Mouse (Mus musculus) telencephalon, adult 2 months (tissue): Measurements from ENCODE around the gene Hes6.

Experiments
- DNase-seq: peaks from one replicate; pipeline ENCODE4 v3.0.0-alpha.2; 2011; ENCODE audit warnings: low read depth, low spot score

The Hes6 gene

DNA sequence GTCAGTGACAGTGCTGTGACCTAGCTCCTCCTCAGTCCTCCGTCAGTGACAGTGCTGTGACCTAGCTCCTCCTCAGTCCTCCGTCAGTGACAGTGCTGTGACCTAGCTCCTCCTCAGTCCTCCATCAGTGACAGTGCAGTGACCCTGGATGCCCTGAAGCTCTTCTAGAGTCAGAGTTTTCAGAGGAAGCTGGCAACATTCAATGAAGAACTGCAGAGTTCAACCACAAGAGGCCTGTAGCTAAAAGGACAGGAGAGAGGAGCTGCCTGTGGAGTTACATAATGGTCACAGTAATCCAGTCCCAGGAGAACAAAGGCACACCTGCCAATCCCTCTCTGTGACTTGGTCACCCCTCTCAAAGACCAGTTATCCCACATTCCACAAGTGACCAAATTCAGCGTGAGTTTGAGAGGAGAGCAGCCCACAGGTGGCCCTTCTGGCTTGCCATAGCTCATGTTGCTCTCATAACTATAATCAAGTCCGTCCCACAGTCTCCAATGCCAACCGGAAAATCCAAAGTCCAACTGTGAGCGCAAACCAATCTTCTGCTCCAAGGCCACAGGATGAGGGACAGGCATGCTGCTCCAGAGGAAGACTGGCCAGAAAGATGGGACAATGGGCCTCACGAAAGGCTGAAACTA, 28.6 kb upstream of the Hes6 start:
- DNase-seq: no peak

- no peak for DNase-seq
Observed at GRCm38 (mm10) chr1:91441855-91442254, 28.0 kb upstream of the Hes6 start.

- no peak for DNase-seq
Observed at GRCm38 (mm10) chr1:91439776-91440175, 25.9 kb upstream of the Hes6 start.

- no peak for DNase-seq
Observed at GRCm38 (mm10) chr1:91437573-91437972, 23.7 kb upstream of the Hes6 start.

GRCm38 (mm10) chr1:91437083-91437400, 23.2 kb upstream of the Hes6 start:
- no peak for DNase-seq

DNA sequence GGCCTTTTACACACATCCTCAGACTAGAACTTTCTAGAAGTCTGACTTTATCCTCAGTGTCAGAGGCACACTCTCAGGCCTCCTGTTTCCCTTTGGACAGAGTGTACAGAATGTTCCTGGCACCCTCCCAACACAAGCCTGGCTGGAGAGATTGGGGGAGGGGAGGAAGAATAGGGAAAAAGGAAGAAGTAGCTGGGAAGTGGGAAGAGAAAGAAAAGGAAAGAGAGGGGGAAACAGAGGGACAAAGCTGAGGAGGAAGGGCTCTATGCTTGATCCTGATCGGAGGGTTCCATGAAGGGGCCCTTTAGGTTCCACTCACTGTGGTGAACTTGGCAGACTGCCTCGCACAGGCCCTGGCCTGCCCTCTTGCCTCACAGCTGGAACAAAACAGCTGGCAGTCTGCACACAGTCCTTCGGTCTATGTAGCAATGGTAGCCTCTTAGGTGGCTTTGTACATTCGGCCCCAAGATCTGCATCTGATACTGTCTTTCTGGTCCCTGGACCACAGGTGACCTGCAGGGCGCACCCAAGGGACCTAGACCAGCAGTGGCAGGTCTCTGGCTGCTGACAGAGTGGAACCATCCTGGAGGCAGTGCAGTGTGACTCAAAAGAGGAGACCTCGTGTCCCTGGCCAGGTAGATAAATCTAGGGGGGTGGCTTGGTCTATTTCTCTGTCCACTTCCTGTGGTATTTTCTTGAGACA, 22.7 kb upstream of the Hes6 start:
- no peak for DNase-seq

DNA sequence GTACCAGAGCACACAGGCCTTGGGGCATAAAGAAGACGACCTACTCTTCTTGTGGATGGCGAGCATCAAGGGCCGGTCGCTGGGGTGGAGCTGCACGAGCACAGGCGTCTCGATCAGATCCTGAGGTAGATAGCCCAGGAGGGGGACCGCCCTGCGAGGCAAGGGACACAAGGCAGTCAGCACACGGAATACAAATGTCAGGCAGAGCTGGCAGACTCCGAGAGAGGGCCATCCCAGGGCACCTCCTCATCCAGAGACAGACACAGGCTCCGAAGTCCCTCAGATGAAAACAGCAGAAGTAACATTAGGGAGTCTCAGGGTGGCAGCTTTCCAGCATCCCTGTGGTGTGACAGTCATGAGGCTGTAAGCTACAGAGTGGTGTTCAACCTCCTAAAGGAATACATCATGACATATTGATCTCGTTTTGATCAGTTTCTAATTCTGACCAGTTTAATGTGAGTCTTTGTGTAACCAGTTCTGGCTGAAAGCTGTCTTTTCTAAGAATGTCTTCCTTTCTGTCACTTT, 21.8 kb upstream of the Hes6 start:
- DNase-seq: no peak

DNA sequence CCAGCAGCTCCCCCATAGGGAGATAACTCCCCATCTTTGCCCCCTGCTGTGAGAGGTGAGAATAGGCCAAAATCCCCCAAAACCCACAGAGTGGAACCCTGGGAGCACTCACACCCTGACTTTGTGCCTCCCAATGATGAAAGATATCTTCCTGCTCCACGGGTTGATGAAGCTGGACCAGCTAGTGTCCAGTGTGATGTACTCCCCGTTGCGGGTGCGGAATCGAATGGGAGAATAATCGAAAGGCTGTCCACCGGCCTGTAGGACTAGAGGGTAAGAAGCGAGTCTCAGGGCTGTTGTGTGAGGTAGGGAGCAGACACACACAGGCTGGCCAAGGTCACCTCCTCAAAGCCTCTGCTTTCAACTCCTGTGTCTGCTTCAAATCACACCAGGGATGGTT, 21.1 kb upstream of the Hes6 start:
- DNase-seq: no peak

DNA sequence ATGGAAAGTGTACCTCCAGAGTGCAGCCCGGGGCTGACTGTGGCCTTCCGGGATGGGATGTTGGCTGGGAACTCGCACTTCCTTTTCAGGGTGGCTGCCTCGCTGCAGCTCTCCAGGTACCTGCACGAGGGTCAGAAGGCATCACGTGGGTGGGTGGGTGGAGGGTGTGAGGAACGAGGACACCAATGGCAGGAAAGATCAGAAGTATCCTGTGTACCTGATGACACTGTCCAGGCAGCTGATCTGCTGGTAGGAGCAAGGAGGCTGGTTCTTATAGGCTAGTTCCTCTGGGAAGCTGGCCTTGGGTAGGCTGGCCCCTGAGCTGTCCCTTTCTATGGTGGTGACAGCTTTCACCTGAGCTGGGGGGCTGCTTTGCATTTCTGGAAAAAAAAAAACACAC, 16.9 kb upstream of the Hes6 start:
- DNase-seq: no peak

GRCm38 (mm10) chr1:91429212-91429611, 15.4 kb upstream of the Hes6 start:
- no peak for DNase-seq

DNA sequence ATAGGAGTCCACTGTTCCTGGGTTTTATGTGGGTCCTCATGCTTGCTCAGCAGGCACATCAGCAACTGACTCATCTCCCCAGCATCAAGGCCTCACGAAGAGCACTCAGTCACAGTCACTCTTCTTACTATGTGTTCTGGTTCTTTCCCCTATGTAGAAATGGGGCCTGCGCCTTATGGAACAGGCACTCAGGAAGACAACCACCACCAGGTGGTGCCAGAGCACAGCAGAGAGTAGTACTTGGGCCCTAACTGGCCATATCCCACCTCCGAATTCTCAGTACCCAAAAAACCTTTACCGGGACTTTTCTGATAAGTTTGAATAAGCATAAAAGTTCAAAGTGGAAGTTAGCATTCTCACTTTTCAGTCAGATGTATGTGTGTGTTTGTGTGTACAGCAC, 14.8 kb upstream of the Hes6 start:
- peak; percentile 50 for DNase-seq

GRCm38 (mm10) chr1:91426397-91426796, 12.6 kb upstream of the Hes6 start:
- no peak for DNase-seq

- DNase-seq: no peak
Observed at GRCm38 (mm10) chr1:91420601-91421065, 6.8 kb upstream of the Hes6 start.

DNA sequence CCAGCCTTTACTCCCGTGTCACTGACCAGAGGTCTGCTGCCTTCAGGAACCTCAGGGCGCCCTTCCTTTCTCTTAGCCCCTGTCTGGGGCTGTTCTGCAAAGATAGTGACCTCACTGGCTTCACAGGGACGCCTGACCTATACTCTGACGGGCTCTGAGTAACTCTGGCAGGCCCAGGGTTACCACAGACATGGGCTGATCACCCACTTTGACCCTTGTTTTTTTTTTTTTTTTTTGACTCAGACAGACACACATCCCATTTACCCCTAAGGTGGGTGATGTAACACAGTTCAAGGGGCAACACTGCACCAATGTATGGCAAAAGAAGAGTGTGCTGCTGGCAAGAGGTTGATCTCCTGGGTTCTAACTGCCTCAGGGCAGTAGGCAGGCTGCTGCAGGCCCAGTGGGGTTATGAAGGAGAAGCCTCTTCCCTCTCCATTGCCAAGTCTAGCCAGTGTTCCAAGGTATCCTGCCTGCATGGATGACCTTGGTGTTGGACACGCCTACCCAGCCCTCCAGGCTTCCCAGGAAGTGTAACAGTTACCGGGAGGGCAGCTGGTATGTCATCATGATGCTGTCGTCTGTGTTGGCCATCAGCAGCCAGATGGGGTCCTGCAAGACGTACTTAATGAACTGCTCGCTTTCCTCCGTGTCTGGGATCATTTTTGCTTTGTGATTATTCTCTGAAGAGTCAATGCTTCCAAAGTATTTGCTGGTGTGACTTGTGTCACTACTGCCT, 6.2 kb upstream of the Hes6 start:
- no peak for DNase-seq

DNA sequence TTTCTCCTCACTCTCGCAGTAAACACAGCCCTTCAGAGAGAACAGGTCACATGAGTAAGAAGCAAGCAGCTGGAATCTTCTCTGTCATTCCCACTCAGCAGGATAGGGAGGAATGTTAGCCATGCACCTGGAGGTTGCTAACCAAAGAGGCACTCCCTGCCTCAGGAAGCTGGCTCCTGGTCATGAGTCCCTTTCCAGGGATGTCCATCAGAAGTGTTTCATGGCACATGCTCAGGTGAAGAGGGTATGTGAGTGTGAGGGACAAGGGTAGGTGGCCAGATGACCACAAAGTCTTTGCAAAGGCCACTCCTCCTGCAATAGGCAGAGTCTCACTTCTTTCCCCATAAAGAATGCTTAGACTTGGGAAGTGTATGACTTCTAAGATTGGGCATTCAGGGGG, 4.2 kb upstream of the Hes6 start:
- no peak for DNase-seq

DNA sequence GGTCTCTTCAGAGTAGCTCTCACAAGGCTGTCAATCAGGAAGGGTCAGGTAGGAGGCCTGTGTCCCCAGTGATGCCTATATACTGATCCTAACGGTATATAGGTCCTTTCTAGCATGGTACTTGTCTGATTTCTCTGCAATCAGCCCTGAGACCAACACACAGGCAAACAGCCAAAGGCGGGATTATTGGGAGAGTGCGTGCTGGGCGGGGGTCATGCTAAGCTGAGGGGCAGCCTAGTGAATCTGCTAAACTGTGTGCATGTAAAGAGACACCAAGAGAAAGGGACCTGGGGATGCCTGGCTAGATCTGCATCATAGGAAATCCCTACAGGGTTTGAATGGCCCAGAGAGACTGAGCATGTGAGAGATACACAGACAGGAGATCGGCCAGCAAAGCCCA, 1.5 kb upstream of the Hes6 start:
- DNase-seq: no peak

GRCm38 (mm10) chr1:91414903-91415302, 1.1 kb upstream of the Hes6 start:
- no peak for DNase-seq

DNA sequence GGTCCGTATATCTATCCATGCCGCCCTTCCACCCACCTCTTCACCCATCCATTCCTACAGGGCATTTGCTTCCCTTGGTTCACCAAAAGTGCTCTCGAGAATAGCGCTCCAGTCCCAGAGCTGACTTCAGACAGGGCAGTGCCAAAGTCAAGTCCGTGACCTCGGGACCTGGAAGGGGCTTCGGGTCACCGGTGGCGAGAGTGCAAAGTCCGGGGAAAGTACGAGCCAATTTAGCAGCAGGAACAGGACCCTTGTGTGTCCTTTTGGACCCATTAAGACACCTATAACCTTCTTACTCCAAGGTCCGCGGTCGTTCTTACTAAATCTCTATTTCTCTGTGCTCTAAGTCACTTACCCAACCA, 321 bp downstream of the Hes6 start:
- DNase-seq: no peak

- peak; percentile 89 for DNase-seq
Observed at GRCm38 (mm10) chr1:91413030-91413506, 770 bp downstream of the Hes6 start.

DNA sequence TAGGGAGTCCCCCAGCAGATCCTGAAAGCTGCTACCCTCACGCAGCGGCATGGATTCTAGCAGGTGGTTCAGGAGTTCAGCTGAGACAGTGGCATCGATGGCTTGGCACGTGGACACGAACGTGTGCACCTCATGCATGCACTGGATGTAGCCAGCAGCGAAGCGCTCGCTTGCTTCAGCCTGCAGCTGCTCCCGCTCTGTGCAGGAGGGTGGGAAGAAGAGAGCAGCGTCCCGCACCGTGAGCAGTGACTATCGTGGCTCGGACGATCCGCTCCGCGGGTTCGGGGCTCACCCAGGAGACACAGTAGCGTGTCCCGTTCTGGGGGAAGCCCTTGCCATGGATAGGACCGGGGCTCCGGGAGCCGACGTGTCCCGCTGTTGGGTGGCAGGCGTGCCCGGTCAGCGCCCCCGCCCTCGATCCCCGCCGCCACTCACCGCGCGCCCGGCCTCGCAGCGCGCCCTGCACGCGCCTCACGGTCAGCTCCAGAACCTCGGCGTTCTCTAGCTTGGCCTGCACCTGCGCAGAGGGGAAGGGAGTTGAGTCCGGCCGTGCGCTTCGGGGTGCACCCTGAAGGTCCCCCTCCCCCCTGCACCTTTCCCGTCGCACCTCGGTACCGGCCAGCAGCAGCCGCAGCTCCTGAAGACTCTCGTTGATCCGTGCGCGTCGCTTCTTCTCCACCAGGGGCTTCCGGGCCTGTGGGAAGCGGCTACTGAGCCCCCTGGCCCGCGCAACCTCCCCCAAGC, 1.4 kb downstream of the Hes6 start:
- no peak for DNase-seq

DNA sequence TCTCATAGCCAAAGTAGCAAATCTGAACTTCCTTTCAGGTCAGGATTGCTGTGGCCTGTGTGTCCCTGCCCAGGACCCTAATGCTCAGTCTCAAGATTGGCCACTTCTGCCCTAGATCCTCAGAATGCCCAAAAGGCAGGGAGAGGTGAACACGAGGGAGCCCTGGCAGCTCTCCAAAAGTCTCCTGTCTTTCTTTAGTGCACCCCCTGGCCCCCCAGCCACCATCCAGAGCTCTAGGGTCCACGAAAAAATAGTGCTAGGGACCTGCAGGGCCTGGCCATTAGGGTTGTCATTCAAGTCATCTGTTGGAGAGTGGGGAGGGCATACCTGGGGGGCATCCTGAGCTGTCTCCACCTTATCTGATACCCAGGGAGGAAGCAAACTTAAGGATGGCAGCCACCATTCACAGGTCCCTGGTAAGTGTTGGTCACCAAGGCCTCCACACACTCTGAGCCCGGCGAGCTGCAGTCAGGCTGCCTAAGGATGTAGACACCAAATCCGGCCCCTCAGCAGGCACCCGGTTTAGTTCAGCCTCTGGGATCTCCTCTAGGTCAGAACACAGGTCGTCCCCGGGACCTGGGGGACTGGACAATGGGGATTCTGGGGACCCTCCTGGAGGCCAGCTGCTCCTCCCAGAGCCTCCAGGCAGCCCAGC, 2.1 kb downstream of the Hes6 start:
- DNase-seq: no peak
